Mouse (Mus musculus): ENCODE results near the gene Eif4g3.
A peak's percentile ranks its signal among the peaks of the same experiment; 100 is the strongest.
"Not testable (repeated sequence)": the region's sequence is repeated elsewhere in the genome, so short reads cannot be mapped to it uniquely, and the experiment has no call there.

Gene Eif4g3

DNA sequence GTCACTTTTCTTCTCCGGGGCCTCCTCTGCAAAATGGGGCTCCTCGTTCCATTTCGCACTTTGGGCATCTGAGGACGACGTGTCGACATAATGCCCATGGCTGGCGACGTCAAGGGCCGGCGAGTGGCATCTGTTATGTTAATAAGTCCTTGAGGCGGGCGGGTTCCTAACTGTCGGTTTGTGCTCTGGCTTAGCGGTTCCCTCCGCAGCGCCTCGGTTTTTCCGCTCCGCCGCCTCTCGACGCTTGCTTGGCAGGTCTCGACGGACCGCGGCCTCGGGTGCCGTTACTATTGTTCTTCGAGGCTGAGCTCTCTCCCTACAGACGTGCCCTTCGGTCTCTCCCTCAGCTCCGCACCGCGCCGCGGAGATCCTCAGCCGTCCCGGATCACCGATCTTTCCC lies at the start of gene Eif4g3:
Gene Eif4g3 (plus strand): TSS at position 133 of the 400 bp plus-strand sequence.
- no peak for DNase-seq

- no peak for DNase-seq
Measured at GRCm38 (mm10) chr4:137943540-137943939, 49.3 kb upstream of the Eif4g3 start.

DNA sequence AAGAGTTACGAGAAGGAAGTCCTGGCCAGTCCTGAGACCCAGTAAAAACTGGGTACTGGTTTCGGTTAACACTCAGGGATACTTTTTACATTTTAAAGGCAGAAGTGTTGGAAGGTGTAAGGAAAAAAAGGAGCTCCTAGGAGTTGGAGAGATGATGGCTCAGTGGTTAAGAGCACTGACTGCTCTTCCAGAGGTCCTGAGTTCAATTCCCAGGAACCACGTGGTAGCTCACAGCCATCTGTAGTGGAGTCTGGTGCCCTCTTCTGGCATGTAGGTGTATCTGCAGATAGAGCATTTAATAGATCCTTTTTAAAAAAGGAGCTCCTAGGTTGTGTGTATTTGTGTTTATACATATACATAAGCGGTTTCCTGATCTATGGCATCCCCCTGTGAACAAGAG lies 47.4 kb upstream of the Eif4g3 start:
- no peak for DNase-seq

DNA sequence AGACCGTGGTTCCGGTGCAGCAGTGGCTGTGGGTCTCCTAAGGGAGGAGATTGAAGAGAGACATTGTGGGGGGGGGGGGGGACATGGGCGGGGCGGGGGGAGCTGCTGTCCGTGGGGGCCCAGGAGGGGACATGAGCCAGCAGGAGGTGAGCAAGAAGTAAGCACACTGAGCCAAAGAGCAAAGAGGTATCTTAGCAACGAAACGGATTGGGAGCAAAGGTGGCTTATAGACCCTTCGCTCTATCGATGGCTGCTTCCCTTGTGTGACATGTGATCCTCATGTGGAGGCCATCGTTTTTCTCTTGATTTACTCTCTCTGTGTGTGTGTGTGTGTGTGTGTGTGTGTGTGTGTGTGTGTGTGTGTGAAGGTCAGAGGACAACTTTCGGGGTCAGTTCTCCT lies 46.4 kb upstream of the Eif4g3 start:
- no peak for DNase-seq

DNA sequence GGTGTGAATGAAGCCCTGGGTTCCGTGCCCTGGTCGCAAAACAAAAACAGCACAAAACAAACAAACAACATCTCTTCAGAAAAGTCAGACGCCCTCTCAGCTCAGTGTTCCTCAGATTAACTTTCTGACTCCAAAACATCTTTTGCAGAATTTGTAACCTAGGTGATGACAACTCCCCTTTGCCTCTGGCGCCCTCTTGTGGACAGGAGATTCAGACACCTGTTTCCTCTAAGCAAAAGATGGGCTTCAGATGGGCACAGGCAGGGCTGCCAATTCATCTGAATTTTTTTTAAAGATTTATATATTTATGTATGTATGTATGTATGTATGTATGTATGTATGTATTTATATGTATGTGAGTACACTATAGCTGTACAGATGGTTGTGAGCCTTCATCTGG lies 40.0 kb upstream of the Eif4g3 start:
- DNase-seq, result peak; percentile 87

DNA sequence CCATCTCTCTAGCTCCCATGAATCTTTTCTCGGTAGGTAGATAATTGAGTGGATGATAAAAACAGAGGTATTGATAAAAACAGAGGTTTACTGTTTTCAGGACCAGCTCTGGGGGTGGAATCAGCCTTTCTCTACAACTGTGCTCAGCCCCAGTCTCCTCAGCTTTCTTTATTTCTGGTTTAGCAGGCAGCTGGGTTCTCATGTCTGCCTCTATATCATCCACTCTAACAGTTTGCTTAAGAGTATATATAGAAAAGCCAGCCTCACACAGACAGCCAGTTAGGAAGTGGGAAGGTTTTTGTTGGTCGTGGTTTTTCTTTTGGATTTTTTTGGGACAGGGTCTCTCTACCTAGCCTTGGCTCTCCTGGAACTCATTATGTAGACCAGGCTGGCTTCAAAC lies 38.6 kb upstream of the Eif4g3 start:
- DNase-seq, result no peak

- peak; percentile 81 for DNase-seq
Measured at GRCm38 (mm10) chr4:137954926-137955396, 37.9 kb upstream of the Eif4g3 start.

DNA sequence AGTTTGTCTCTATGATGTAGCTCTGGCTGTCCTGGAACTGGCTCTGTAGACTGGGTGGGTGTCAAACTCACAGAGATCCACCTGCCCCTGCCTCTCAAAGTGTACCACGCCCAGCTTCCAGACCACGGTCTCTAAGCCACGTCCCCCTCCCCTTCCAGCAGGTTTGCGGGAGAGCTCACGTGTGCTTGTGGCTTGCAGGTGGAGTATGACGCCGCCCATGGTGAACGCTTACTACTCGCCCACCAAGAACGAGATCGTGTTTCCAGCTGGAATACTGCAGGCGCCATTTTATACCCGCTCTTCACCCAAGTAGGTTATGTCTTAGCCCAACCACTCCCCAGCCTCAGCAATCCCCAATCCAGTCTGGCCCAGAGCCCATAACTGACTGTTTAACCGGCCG lies 36.6 kb upstream of the Eif4g3 start:
- no peak for DNase-seq

DNA sequence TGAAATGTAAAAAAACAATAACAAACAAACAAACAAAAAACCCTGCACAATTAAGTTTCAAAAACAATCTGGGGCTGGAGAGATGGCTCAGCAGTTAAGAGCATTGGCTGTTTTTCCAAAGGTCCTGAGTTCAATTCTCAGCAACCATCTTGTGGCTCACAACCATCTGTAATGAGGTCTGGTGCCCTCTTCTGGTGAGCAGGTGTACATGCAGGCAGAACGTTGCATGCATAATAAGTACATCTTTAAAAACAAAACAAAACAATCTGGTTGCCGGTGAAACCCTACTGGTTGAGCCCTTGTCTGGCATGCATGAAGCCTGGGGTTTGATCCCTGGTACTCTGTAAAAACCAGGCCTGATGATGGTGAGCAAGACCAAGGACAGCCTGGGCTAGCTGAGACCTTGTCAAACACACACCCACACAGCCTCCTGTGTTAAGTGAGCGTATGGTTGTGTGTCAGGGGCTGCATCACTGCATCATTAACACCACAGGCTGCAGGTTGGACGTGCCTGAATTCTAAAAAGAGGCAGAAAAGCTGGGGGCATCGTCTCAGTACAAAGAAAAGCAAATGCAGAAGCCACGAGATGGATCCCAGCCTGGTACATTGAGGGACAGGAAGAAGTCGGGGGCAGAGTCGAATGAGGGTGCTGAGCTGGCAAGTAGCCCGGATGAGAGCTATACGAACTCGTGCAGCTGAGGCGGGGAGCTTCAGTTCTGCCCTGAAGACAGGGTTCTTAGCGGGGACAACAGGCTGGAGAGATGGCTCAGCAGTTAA lies 32.7 kb upstream of the Eif4g3 start:
- DNase-seq, result no peak

DNA sequence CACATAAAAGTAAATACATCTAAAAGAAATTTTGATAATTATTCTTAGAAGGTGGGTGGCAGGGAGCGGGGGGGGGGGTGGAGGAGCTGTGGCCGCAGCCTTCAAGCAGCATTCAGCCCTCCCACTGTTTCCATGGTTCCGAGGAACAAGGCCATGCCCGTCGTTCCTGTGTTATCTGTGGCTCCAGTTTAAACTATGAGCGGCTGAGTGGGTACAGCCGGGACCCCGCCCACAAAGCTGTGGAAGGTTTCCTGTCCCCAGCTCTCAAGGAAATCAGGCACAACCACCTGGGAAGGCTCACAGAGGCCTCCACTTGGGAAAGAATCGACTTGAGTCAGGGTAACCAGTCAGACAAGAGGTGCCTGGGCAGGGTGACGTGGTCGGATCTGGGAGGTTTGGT lies 32.1 kb upstream of the Eif4g3 start:
- DNase-seq, result peak; percentile 72

- no peak for DNase-seq
Measured at GRCm38 (mm10) chr4:137962643-137963350, 30.0 kb upstream of the Eif4g3 start.

- DNase-seq, result no peak
Measured at GRCm38 (mm10) chr4:137963431-137963830, 29.4 kb upstream of the Eif4g3 start.

- peak; percentile 90 for DNase-seq
Measured at GRCm38 (mm10) chr4:137963881-137964584, 28.8 kb upstream of the Eif4g3 start.

- no peak for DNase-seq
Measured at GRCm38 (mm10) chr4:137964585-137964930, 28.3 kb upstream of the Eif4g3 start.

GRCm38 (mm10) chr4:137968203-137968602 lies 24.6 kb upstream of the Eif4g3 start:
- peak; percentile 80 for DNase-seq

DNA sequence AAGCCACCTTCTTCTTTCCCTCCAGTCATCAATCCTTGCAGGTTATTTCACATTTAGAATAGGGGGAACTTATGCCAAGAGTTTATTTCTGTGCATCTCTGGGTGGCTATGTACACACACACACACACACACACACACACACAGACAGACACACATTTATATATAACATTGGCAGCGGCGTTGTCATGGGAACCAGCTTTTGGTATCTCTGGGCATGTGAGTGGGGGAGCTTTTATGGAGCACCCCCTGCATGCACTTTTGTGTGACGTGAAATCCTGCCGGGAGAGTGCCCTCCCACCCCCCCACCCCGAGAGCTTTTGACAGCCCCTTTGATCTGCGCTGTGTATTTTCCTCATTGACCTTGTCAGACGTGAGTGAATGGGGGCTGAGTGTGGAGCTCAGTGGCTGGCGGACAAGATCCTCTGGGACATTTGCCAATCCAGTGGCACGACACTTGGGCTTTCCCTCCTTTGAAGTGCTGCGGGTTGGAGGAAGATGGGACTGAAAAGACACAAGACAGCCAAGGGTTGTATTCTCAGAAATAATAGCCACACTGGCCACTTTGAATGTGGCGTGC lies 22.1 kb upstream of the Eif4g3 start:
- DNase-seq, result not testable (repeated sequence)

DNA sequence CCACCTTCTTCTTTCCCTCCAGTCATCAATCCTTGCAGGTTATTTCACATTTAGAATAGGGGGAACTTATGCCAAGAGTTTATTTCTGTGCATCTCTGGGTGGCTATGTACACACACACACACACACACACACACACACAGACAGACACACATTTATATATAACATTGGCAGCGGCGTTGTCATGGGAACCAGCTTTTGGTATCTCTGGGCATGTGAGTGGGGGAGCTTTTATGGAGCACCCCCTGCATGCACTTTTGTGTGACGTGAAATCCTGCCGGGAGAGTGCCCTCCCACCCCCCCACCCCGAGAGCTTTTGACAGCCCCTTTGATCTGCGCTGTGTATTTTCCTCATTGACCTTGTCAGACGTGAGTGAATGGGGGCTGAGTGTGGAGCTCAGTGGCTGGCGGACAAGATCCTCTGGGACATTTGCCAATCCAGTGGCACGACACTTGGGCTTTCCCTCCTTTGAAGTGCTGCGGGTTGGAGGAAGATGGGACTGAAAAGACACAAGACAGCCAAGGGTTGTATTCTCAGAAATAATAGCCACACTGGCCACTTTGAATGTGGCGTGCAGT lies 17.9 kb upstream of the Eif4g3 start:
- DNase-seq, result not testable (repeated sequence)

- not testable (repeated sequence) for DNase-seq
Measured at GRCm38 (mm10) chr4:137979066-137979644, 13.7 kb upstream of the Eif4g3 start.

- no peak for DNase-seq
Measured at GRCm38 (mm10) chr4:137982869-137983268, 10.0 kb upstream of the Eif4g3 start.

GRCm38 (mm10) chr4:137984212-137984611 lies 8.6 kb upstream of the Eif4g3 start:
- DNase-seq, result peak; percentile 90

- DNase-seq, result no peak
Measured at GRCm38 (mm10) chr4:137984746-137985145, 8.1 kb upstream of the Eif4g3 start.

DNA sequence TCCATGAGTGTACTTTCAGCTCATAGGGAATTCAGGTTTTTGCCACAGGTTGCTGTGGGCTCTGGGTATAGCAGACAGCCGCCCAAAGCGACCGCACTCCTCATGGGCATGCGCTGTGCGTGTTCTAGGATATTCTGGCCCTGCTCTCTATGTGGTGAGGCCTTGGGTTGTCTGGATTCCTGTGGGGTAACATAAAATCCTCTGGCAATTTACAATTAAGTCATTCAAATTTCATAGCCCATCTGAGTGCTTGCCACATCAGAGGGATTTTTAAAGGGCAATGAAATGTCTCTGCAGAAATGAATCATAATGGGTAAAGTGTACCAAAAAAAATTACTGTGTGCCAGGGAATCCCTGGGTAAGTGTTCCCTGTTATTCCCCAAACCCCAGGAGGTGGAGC lies 3.4 kb upstream of the Eif4g3 start:
- no peak for DNase-seq

DNA sequence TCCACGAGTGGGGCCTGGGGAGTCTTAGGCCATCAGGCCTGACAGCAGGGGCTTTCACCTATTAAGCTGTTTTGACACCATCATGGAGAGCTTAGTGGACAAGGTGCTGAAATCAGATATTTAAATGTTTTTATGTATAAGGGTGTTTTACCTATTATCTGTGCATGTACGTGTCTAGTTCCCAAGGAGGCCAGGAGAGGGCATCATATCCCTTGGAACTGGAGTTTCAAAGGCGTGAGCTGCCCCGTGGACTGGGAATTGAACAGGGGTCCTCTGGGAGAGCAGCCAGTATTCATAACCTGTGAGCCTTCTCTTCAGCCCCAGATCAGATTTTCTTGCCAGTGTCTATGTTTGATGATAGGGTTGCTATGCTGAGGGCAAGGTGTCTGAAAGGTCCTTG lies 2.4 kb upstream of the Eif4g3 start:
- no peak for DNase-seq

Measured in lung, postnatal 10 days (tissue).